Mouse (Mus musculus) heart, postnatal 10 days (tissue): ENCODE results near the gene Ptbp1. TPM values are rescaled to one million over a fixed set of nuclear protein-coding genes. Genes with fewer than 3 reads are reported as not detected.
A peak's percentile ranks its signal among the peaks of the same experiment; 100 is the strongest.

Source experiments
- DNase-seq, 2 experiments: peaks; one replicate each; pipeline ENCODE4 v3.0.0; 2021
- intact Hi-C: fragments of 180-260 bp; cut with DNase I; formaldehyde crosslinking; loops from one replicate; pipeline ENCODE4 v1.15.1; 2025
- total RNA-seq, 2 experiments: library from RNA; stranded (reverse); gene quantifications; 2 replicates each; pipeline ENCODE4 v1.2.3; 2021

Gene Ptbp1
- total RNA-seq, 2 experiments from 2014 or later: 144 to 145 TPM

- DNase-seq: no peak
- intact Hi-C loops: loop anchor here (5.0 kb wide), 1 partner anchor 35 kb away; no protein-coding TSS in a partner anchor
Observed at GRCm38 (mm10) chr10:79832026-79832785, 22.0 kb upstream of the Ptbp1 start.

GRCm38 (mm10) chr10:79832786-79833181 is 21.4 kb upstream of the Ptbp1 start:
- DNase-seq: no peak
- intact Hi-C loops: loop anchor here (5.0 kb wide), 1 partner anchor 35 kb away; no protein-coding TSS in a partner anchor

- intact Hi-C loops: loop anchor here (1.0 to 5.0 kb wide), 4 partner anchors 32 to 124 kb away; no protein-coding TSS in a partner anchor
- DNase-seq: peak; percentile 81 to 88
Observed at GRCm38 (mm10) chr10:79834769-79835398, 19.3 kb upstream of the Ptbp1 start.

GRCm38 (mm10) chr10:79836918-79837317 is 17.3 kb upstream of the Ptbp1 start:
- DNase-seq: no peak
- intact Hi-C loops: loop anchor here (5.0 kb wide), 1 partner anchor 45 kb away; no protein-coding TSS in a partner anchor

GRCm38 (mm10) chr10:79838151-79838550 is 16.1 kb upstream of the Ptbp1 start:
- intact Hi-C loops: loop anchor here (5.0 kb wide), 1 partner anchor 44 kb away; no protein-coding TSS in a partner anchor
- no peak for DNase-seq

GRCm38 (mm10) chr10:79840091-79840490 is 14.1 kb upstream of the Ptbp1 start:
- no peak for DNase-seq
- intact Hi-C loops: no loop called here

- peak; percentile 75 to 81 for DNase-seq
- intact Hi-C loops: loop anchor here (1.0 kb wide), 1 partner anchor 12 kb away; no protein-coding TSS in a partner anchor
Observed at GRCm38 (mm10) chr10:79840644-79841551, 13.3 kb upstream of the Ptbp1 start.

- intact Hi-C loops: no loop called here
- DNase-seq: no peak
Observed at GRCm38 (mm10) chr10:79842322-79842721, 11.9 kb upstream of the Ptbp1 start.

GRCm38 (mm10) chr10:79843476-79843875 is 10.8 kb upstream of the Ptbp1 start:
- intact Hi-C loops: no loop called here
- no peak for DNase-seq

- DNase-seq: no peak
- intact Hi-C loops: no loop called here
Observed at GRCm38 (mm10) chr10:79846553-79846952, 7.7 kb upstream of the Ptbp1 start.

GRCm38 (mm10) chr10:79849941-79850628 is 4.1 kb upstream of the Ptbp1 start:
- intact Hi-C loops: no loop called here
- DNase-seq: no peak

- intact Hi-C loops: no loop called here
- no peak for DNase-seq
Observed at GRCm38 (mm10) chr10:79851653-79852052, 2.6 kb upstream of the Ptbp1 start.

GRCm38 (mm10) chr10:79852107-79852789 is 2.0 kb upstream of the Ptbp1 start:
- DNase-seq: peak; percentile 68
- intact Hi-C loops: no loop called here

- DNase-seq: no peak
Observed at GRCm38 (mm10) chr10:79852827-79853226, 1.4 kb upstream of the Ptbp1 start.

GRCm38 (mm10) chr10:79853392-79853791 is 835 bp upstream of the Ptbp1 start:
- peak; percentile 99 for DNase-seq
- intact Hi-C loops: loop anchor here (1.0 kb wide), 1 partner anchor 12 kb away; no protein-coding TSS in a partner anchor

More at GRCm38 (mm10) chr10:79852827-79853226, 1.4 kb upstream of the Ptbp1 start:
- intact Hi-C loops: loop anchor here (1.0 kb wide), 1 partner anchor 12 kb away; no protein-coding TSS in a partner anchor

- intact Hi-C loops: loop anchor here (5.0 kb wide), 1 partner anchor 287 kb away; the partner anchor contains the start of gene Cbarp
- peak; percentile 78 to 80 for DNase-seq
Observed at GRCm38 (mm10) chr10:79854801-79855541, 744 bp downstream of the Ptbp1 start.

- intact Hi-C loops: loop anchor here (5.0 kb wide), 1 partner anchor 287 kb away; the partner anchor contains the start of gene Cbarp
- no peak for DNase-seq
Observed at GRCm38 (mm10) chr10:79855558-79856184, 1.4 kb downstream of the Ptbp1 start.

GRCm38 (mm10) chr10:79856280-79856679 is 2.1 kb downstream of the Ptbp1 start:
- DNase-seq: no peak
- intact Hi-C loops: loop anchor here (5.0 kb wide), 1 partner anchor 286 kb away; the partner anchor contains the start of gene Cbarp
